ENCODE assay signal across 18 mouse cellular contexts in genomic region chr14:18356442-18356841, GRCm38 (mm10). TPM values are rescaled to one million over a fixed set of nuclear protein-coding genes. Genes with fewer than 3 reads are reported as not detected.
DNase-seq lines count a peak whose midpoint lies in the region; ATAC-seq and TF ChIP-seq lines count a peak whose summit lies in the region.
"Had no signal": no experiment of that assay in that cellular context is flagged by ENCODE, and none has a peak within 500 bp of the region (broad histone marks: within the 10 kb centered on the region; RNA-seq: fewer than 3 reads in every experiment).

No protein-coding gene starts in this region.

- no peaks in the 10 kb centered on the region for H3K36me3 ChIP-seq in lung, postnatal 0 days (ENCODE audit: insufficient read depth, low read length)
- H3K36me3 ChIP-seq: embryonic facial prominence, embryonic 15.5 days; midbrain, embryonic 15.5 days; neural tube, embryonic 12.5 days had no signal

- no peak overlapping the region for H3K9ac ChIP-seq in lung, postnatal 0 days (replicated peaks; ENCODE audit: low read depth)
- H3K9ac ChIP-seq: embryonic facial prominence, embryonic 15.5 days; midbrain, embryonic 15.5 days; neural tube, embryonic 12.5 days had no signal

- no peak for TF ChIP-seq CTCF in lung, postnatal 0 days (IDR thresholded peaks at IDR 0.05)

- ATAC-seq in lung, postnatal 0 days: no peak
- ATAC-seq: forebrain, embryonic 14.5 days; midbrain, embryonic 15.5 days had no signal

- DNase-seq in gastrocnemius, adult 18-20 months (ENCODE audit: low spot score): peak; percentile 30
- DNase-seq in gastrocnemius, postnatal 4 days (ENCODE audit: low spot score in 2 of 2): no peak
- DNase-seq in lung, postnatal 0 days (ENCODE audit: low spot score): no peak
- no peak for DNase-seq in lung, postnatal 10 days
- peak; percentile 80 for DNase-seq in cerebellum, adult 8-10 months
- DNase-seq in cerebellum, postnatal 36 days: peak; percentile 77 to 83
- no peak for DNase-seq in layer of hippocampus, adult 9-10 months (ENCODE audit: low spot score)
- no peak for DNase-seq in urinary bladder, postnatal 10 days (ENCODE audit: low spot score)
- DNase-seq: adrenal gland, postnatal 36 days; kidney, adult 11 months; right cerebral cortex, postnatal 25 days; spleen, adult 18-20 months; thymus, postnatal 14 days had no signal

- H3K27ac ChIP-seq in lung, postnatal 0 days (ENCODE audit: low read length): peak overlapping the region; percentile 64
- H3K27ac ChIP-seq: embryonic facial prominence, embryonic 15.5 days; kidney, postnatal 0 days; midbrain, embryonic 15.5 days; neural tube, embryonic 12.5 days had no signal

- no peak overlapping the region for H3K4me2 ChIP-seq in lung, postnatal 0 days (replicated peaks; ENCODE audit: low read depth, low read length)
- H3K4me2 ChIP-seq: embryonic facial prominence, embryonic 15.5 days; midbrain, embryonic 15.5 days; neural tube, embryonic 12.5 days had no signal

- WGBS in lung, postnatal 0 days: 53% methylated on average over 2 of the region's 2 CpGs

- no peaks in the 10 kb centered on the region for H3K9me3 ChIP-seq in lung, postnatal 0 days (ENCODE audit: low read length)
- H3K9me3 ChIP-seq: embryonic facial prominence, embryonic 15.5 days; midbrain, embryonic 15.5 days; neural tube, embryonic 12.5 days had no signal

- no peaks in the 10 kb centered on the region for H3K27me3 ChIP-seq in lung, postnatal 0 days (replicated peaks; ENCODE audit: insufficient read depth, low read length)
- H3K27me3 ChIP-seq: embryonic facial prominence, embryonic 15.5 days; midbrain, embryonic 15.5 days; neural tube, embryonic 12.5 days had no signal

- H3K4me1 ChIP-seq in lung, postnatal 0 days (ENCODE audit: insufficient read depth, low read depth, low read length): peaks cover 3% of the 10 kb centered on the region; the same call in 1 of the 2 replicates
- H3K4me1 ChIP-seq: midbrain, embryonic 15.5 days; neural tube, embryonic 12.5 days had no signal

- no peak overlapping the region for H3K4me3 ChIP-seq in lung, postnatal 0 days (ENCODE audit: low read depth, low read length)
- H3K4me3 ChIP-seq: embryonic facial prominence, embryonic 15.5 days; midbrain, embryonic 15.5 days; neural tube, embryonic 12.5 days had no signal

- no peak for TF ChIP-seq EP300 in lung, postnatal 0 days (IDR thresholded peaks at IDR 0.05)

RNA-seq across cellular contexts. Expression of gene Ube2e1, which starts 24.8 kb away (rescaled TPM):
- 10 to 100 TPM; 89.6 to 97.0 TPM for total RNA-seq in gastrocnemius, adult 18-20 months (2021)
- 100 to 1,000 TPM in 1 of 2 experiments, 10 to 100 TPM in 1; 96.6 to 102 TPM for total RNA-seq in gastrocnemius, postnatal 4 days (2021)
- polyA plus RNA-seq in lung, postnatal 0 days (2015; fragmentation: Nextera tagmentation; extraction: Ambion mirVana): 83.7 and 96.6 TPM in 2 replicates

Comparison
In these comparisons a context has a peak if more than half of its experiments do, and no peak if none do; other contexts are left out.
1. DNase-seq: peak in gastrocnemius, adult 18-20 months (single experiment), cerebellum, adult 8-10 months (single experiment) and cerebellum, postnatal 36 days (2 of 2); none in gastrocnemius, postnatal 4 days (0 of 2), lung, postnatal 0 days (single experiment), lung, postnatal 10 days (single experiment), layer of hippocampus, adult 9-10 months (single experiment) and urinary bladder, postnatal 10 days (single experiment).